Mouse (Mus musculus) CH12.LX (cell line): ENCODE measurements around the gene Nfatc2ip. TPM values are rescaled to one million over a fixed set of nuclear protein-coding genes. Genes with fewer than 3 reads are reported as not detected.
A peak's percentile ranks its signal among the peaks of the same experiment; 100 is the strongest.

Source experiments
- DNase-seq: peaks from one replicate; pipeline ENCODE4 v3.0.0-alpha.2; 2013; ENCODE audit errors: extremely low read depth
- H3K27ac ChIP-seq: 2 replicates; pipeline ENCODE4 v1.5.1; 2012; ENCODE audit warnings: low read depth, mild to moderate bottlenecking, control low read depth, moderate library complexity; ENCODE audit not compliant: insufficient read depth
- H3K27me3 ChIP-seq: replicated peaks from 2 replicates; pipeline ENCODE3; 2012; ENCODE audit warnings: inconsistent platforms
- H3K36me3 ChIP-seq, 2 experiments: replicated peaks in 1 of 2; 2 replicates each; pipeline versions ENCODE3 to v1.6.1; 2012; ENCODE audit warnings: inconsistent platforms in 1 of 2, low read length in 1 of 2, mild to moderate bottlenecking in 1 of 2, mixed read lengths in 1 of 2, moderate library complexity in 1 of 2; ENCODE audit not compliant: control insufficient read depth in 1 of 2, insufficient read depth in 1 of 2
- H3K4me1 ChIP-seq, 2 experiments: 2 replicates each; pipeline ENCODE4 v1.6.1; 2012; ENCODE audit warnings: inconsistent platforms in 1 of 2, moderate library complexity in 1 of 2; ENCODE audit not compliant: insufficient read depth in 2 of 2, control insufficient read depth in 1 of 2
- H3K4me2 ChIP-seq: 2 replicates; pipeline ENCODE4 v1.6.1; 2012; ENCODE audit warnings: low read depth, mild to moderate bottlenecking, control low read depth; ENCODE audit not compliant: poor library complexity, insufficient read depth, severe bottlenecking
- H3K4me3 ChIP-seq, 3 experiments: fragments of 150-350 bp in 1 of 3; sonication (generic) in 1 of 3; replicated peaks in 1 of 3; 2 replicates each; pipeline versions ENCODE3 to v1.5.1; 2011 to 2012; ENCODE audit warnings: low read depth in 2 of 3, low read length in 2 of 3, mild to moderate bottlenecking in 2 of 3, moderate library complexity in 2 of 3, control low read depth in 1 of 3, improper control_type of control experiment in 1 of 3, inconsistent platforms in 1 of 3, mixed read lengths in 1 of 3; ENCODE audit not compliant: poor library complexity in 1 of 3
- H3K79me2 ChIP-seq: replicated peaks from 2 replicates; pipeline ENCODE4 v1.6.1; 2012; ENCODE audit warnings: mild to moderate bottlenecking, moderate library complexity; ENCODE audit not compliant: control insufficient read depth, poor library complexity, insufficient read depth, severe bottlenecking; ENCODE audit errors: extremely low read depth
- H3K9ac ChIP-seq: 2 replicates; pipeline ENCODE4 v1.6.1; 2012; ENCODE audit warnings: low read depth, mild to moderate bottlenecking, control low read depth, moderate library complexity; ENCODE audit not compliant: insufficient read depth
- H3K9me3 ChIP-seq: replicated peaks from 2 replicates; pipeline ENCODE3; 2012; ENCODE audit warnings: low read length, inconsistent platforms, mixed read lengths
- BHLHE40 ChIP-seq: IDR thresholded peaks from 2 replicates; pipeline ENCODE4 v1.6.1; 2011; ENCODE audit warnings: mild to moderate bottlenecking, low read depth, low read length, improper control_type of control experiment
- CHD1 ChIP-seq: IDR thresholded peaks from 2 replicates; pipeline ENCODE4 v1.6.1; 2012; ENCODE audit warnings: low read depth, low read length, improper control_type of control experiment, inconsistent platforms
- CHD2 ChIP-seq: IDR thresholded peaks from 2 replicates; pipeline ENCODE4 v1.6.1; 2011; ENCODE audit warnings: low read length, improper control_type of control experiment
- CTCF ChIP-seq, 2 experiments: IDR thresholded peaks in 1 of 2; conservative IDR thresholded peaks in 1 of 2; 2 replicates each; pipeline ENCODE4 v1.5.1; 2011 to 2012; ENCODE audit warnings: low read depth in 2 of 2, low read length in 2 of 2, improper control_type of control experiment in 1 of 2, inconsistent platforms in 1 of 2, mild to moderate bottlenecking in 1 of 2, moderate library complexity in 1 of 2
- E2F4 ChIP-seq: IDR thresholded peaks from 2 replicates; pipeline ENCODE4 v1.6.1; 2011; ENCODE audit warnings: low read depth, low read length, improper control_type of control experiment; ENCODE audit not compliant: insufficient replicate concordance
- ELF1 ChIP-seq: IDR thresholded peaks from 2 replicates; pipeline ENCODE4 v1.6.1; 2014; ENCODE audit warnings: low read depth, mild to moderate bottlenecking, inconsistent platforms, low read length, improper control_type of control experiment
- EP300 ChIP-seq: IDR thresholded peaks from 2 replicates; pipeline ENCODE4 v1.6.1; 2011; ENCODE audit warnings: low read length, improper control_type of control experiment
- ETS1 ChIP-seq: conservative IDR thresholded peaks from 2 replicates; pipeline ENCODE4 v1.6.1; 2012; ENCODE audit warnings: low read depth, mild to moderate bottlenecking, inconsistent platforms, low read length, improper control_type of control experiment, moderate library complexity
- GABPA ChIP-seq: IDR thresholded peaks from 2 replicates; pipeline ENCODE4 v1.6.1; 2012; ENCODE audit warnings: low read depth, low read length, improper control_type of control experiment, inconsistent platforms; ENCODE audit not compliant: insufficient replicate concordance
- HCFC1 ChIP-seq: IDR thresholded peaks from 2 replicates; pipeline ENCODE4 v1.6.1; 2012; ENCODE audit warnings: low read depth, mild to moderate bottlenecking, inconsistent platforms, low read length, improper control_type of control experiment
- IRF4 ChIP-seq: IDR thresholded peaks from 2 replicates; pipeline ENCODE4 v1.6.1; 2014; ENCODE audit warnings: low read depth, mild to moderate bottlenecking, inconsistent platforms, low read length, improper control_type of control experiment
- JUN ChIP-seq: IDR thresholded peaks from 2 replicates; pipeline ENCODE4 v1.6.1; 2011; ENCODE audit warnings: low read depth, mild to moderate bottlenecking, low read length, improper control_type of control experiment, moderate library complexity; ENCODE audit not compliant: insufficient read depth
- JUND ChIP-seq: conservative IDR thresholded peaks from 2 replicates; pipeline ENCODE4 v1.6.1; 2011; ENCODE audit warnings: low read depth, low read length, improper control_type of control experiment
- KAT2A ChIP-seq: IDR thresholded peaks from 2 replicates; pipeline ENCODE4 v1.6.1; 2012; ENCODE audit warnings: low read length, improper control_type of control experiment, inconsistent platforms; ENCODE audit not compliant: insufficient replicate concordance
- MAFK ChIP-seq: IDR thresholded peaks from 2 replicates; pipeline ENCODE4 v1.6.1; 2011; ENCODE audit warnings: low read length, improper control_type of control experiment; ENCODE audit not compliant: insufficient replicate concordance
- MAX ChIP-seq: IDR thresholded peaks from 2 replicates; pipeline ENCODE4 v1.6.1; 2011; ENCODE audit warnings: low read length, improper control_type of control experiment
- MAZ ChIP-seq: IDR thresholded peaks from 2 replicates; pipeline ENCODE4 v1.6.1; 2012; ENCODE audit warnings: low read depth, mild to moderate bottlenecking, inconsistent platforms, low read length, improper control_type of control experiment, moderate library complexity
- MEF2A ChIP-seq: IDR thresholded peaks from 2 replicates; pipeline ENCODE4 v1.6.1; 2014; ENCODE audit warnings: low read depth, mild to moderate bottlenecking, inconsistent platforms, low read length, improper control_type of control experiment, borderline replicate concordance
- MXI1 ChIP-seq: IDR thresholded peaks from 2 replicates; pipeline ENCODE4 v1.6.1; 2011; ENCODE audit warnings: mild to moderate bottlenecking, low read depth, low read length, improper control_type of control experiment
- MYC ChIP-seq: IDR thresholded peaks from 2 replicates; pipeline ENCODE4 v1.6.1; 2011; ENCODE audit warnings: low read depth, mild to moderate bottlenecking, improper control_type of control experiment, low read length
- NELFE ChIP-seq: IDR thresholded peaks from 2 replicates; pipeline ENCODE4 v1.6.1; 2011; ENCODE audit warnings: low read depth, low read length, improper control_type of control experiment
- NRF1 ChIP-seq: IDR thresholded peaks from 2 replicates; pipeline ENCODE4 v1.6.1; 2014; ENCODE audit warnings: low read depth, mild to moderate bottlenecking, inconsistent platforms, low read length, improper control_type of control experiment, moderate library complexity
- PAX5 ChIP-seq: IDR thresholded peaks from 2 replicates; pipeline ENCODE4 v1.6.1; 2012; ENCODE audit warnings: low read length, inconsistent platforms, mixed read lengths
- POLR2A ChIP-seq: IDR thresholded peaks from 2 replicates; pipeline ENCODE4 v1.6.1; 2011; ENCODE audit warnings: low read depth, mild to moderate bottlenecking, improper control_type of control experiment, low read length
- POLR2AphosphoS2 ChIP-seq: IDR thresholded peaks from 2 replicates; pipeline ENCODE4 v1.6.1; 2011; ENCODE audit warnings: low read depth, low read length, improper control_type of control experiment
- RAD21 ChIP-seq: IDR thresholded peaks from 2 replicates; pipeline ENCODE4 v1.6.1; 2011; ENCODE audit warnings: low read depth, mild to moderate bottlenecking, low read length, improper control_type of control experiment, moderate library complexity
- RCOR1 ChIP-seq: conservative IDR thresholded peaks from 2 replicates; pipeline ENCODE4 v1.6.1; 2012; ENCODE audit warnings: low read depth, mild to moderate bottlenecking, inconsistent platforms, low read length, improper control_type of control experiment
- SIN3A ChIP-seq: IDR thresholded peaks from 2 replicates; pipeline ENCODE4 v1.6.1; 2012; ENCODE audit warnings: low read length, improper control_type of control experiment, inconsistent platforms
- SMC3 ChIP-seq: IDR thresholded peaks from 2 replicates; pipeline ENCODE4 v1.6.1; 2011; ENCODE audit warnings: low read depth, low read length, improper control_type of control experiment
- TBP ChIP-seq: conservative IDR thresholded peaks from 2 replicates; pipeline ENCODE4 v1.6.1; 2011; ENCODE audit warnings: low read depth, low read length, improper control_type of control experiment
- TCF12 ChIP-seq: IDR thresholded peaks from 2 replicates; pipeline ENCODE4 v1.6.1; 2014; ENCODE audit warnings: low read depth, mild to moderate bottlenecking, inconsistent platforms, low read length, improper control_type of control experiment
- UBTF ChIP-seq: IDR thresholded peaks from 2 replicates; pipeline ENCODE4 v1.6.1; 2012; ENCODE audit warnings: low read depth, mild to moderate bottlenecking, inconsistent platforms, low read length, improper control_type of control experiment, moderate library complexity
- USF1 ChIP-seq: IDR thresholded peaks from 2 replicates; pipeline ENCODE4 v1.6.1; 2014; ENCODE audit warnings: low read depth, mild to moderate bottlenecking, inconsistent platforms, low read length, improper control_type of control experiment
- USF2 ChIP-seq: conservative IDR thresholded peaks from 2 replicates; pipeline ENCODE4 v1.6.1; 2011; ENCODE audit warnings: low read depth, low read length, improper control_type of control experiment
- ZC3H11A ChIP-seq: IDR thresholded peaks from 2 replicates; pipeline ENCODE4 v1.6.1; 2012; ENCODE audit warnings: low read depth, mild to moderate bottlenecking, inconsistent platforms, low read length, improper control_type of control experiment
- ZKSCAN1 ChIP-seq: IDR thresholded peaks from 2 replicates; pipeline ENCODE4 v1.6.1; 2012; ENCODE audit warnings: low read depth, inconsistent platforms, low read length, improper control_type of control experiment, borderline replicate concordance
- ZMIZ1 ChIP-seq: IDR thresholded peaks from 2 replicates; pipeline ENCODE4 v1.6.1; 2012; ENCODE audit warnings: low read depth, mild to moderate bottlenecking, inconsistent platforms, low read length, improper control_type of control experiment
- ZNF384 ChIP-seq: IDR thresholded peaks from 2 replicates; pipeline ENCODE4 v1.6.1; 2012; ENCODE audit warnings: low read depth, low read length, improper control_type of control experiment, inconsistent platforms
- dilution Hi-C: fragments of 300-500 bp; cut with MboI; formaldehyde crosslinking; loops from 2 replicates; pipeline ENCODE4 v1.14.3; 2020; ENCODE audit warnings: low sequenced_read_pairs; ENCODE audit not compliant: extremely low pct_unique_long_range_greater_than_20kb, extremely low pct_ligation_motif_present
- in situ Hi-C: fragments of 300-500 bp; cut with MboI; formaldehyde crosslinking; loops from 3 replicates; pipeline ENCODE4 v1.14.3; 2019; ENCODE audit warnings: low sequenced_read_pairs, low pct_ligation_motif_present, low pct_unique_long_range_greater_than_20kb, mixed read lengths
- polyA plus RNA-seq: library from polyadenylated mRNA; unstranded; fragments of >175 nt; gene quantifications from 2 replicates; pipeline ENCODE4 v1.2.1, GENCODE M21; 2012; ENCODE audit warnings: low read depth; ENCODE audit not compliant: insufficient read length
- total RNA-seq, 2 experiments: library from RNA; depleted of rRNA; stranded (reverse); fragments of 300-350 nt in 1 of 2; fragments of >200 nt in 1 of 2; gene quantifications; 2 replicates each; pipeline ENCODE4 v1.2.3; 2012 to 2014

The Nfatc2ip gene
- total and polyA plus RNA-seq, 3 experiments: 7.8 to 15.0 (median 13.9) TPM

GRCm38 (mm10) chr7:126340896-126341295, 55.6 kb downstream of the Nfatc2ip start:
- no peaks in the 10 kb centered on the region for H3K9me3 ChIP-seq
- no peak overlapping the region for H3K4me3 ChIP-seq
- H3K79me2 ChIP-seq: no peaks in the 10 kb centered on the region; the same call in 1 of the 2 replicates
- peaks cover 11 to 22% of the 10 kb centered on the region in 2 experiments for H3K4me1 ChIP-seq
- TF ChIP-seq ETS1 (0 out of 2 replicates have a peak, but pooled peaks have one; percentile 22), TBP (0 out of 2 replicates have a peak, but pooled peaks have one; percentile 55), KAT2A (no peak), RAD21 (no peak), JUN (no peak), CHD1 (no peak), HCFC1 (no peak), MYC (no peak), RCOR1 (no peak), MAZ (0 out of 2 replicates have a peak, but pooled peaks have one; percentile 39), MXI1 (no peak), MAX (no peak), IRF4 (0 out of 2 replicates have a peak, but pooled peaks have one; percentile 44), MEF2A (no peak), NRF1 (no peak), NELFE (no peak), CTCF (conservative IDR thresholded peaks at IDR 0.05 in 1 of 2, IDR thresholded peaks at IDR 0.05 in 1 of 2; ENCODE audit: low read depth in 2 of 2, low read length in 2 of 2) (no peak), GABPA (no peak), SIN3A (peak; percentile 51; the same call in 1 of the 2 replicates), MAFK (no peak), ZNF384 (no peak), POLR2A (no peak), TCF12 (peak; percentile 70), ELF1 (no peak), E2F4 (no peak), PAX5 (no peak), ZMIZ1 (no peak), UBTF (0 out of 2 replicates have a peak, but pooled peaks have one; percentile 33), BHLHE40 (peak; percentile 11; the same call in 1 of the 2 replicates), JUND (no peak), EP300 (peak; percentile 30; the same call in 1 of the 2 replicates), USF1 (no peak), SMC3 (no peak), ZKSCAN1 (no peak), CHD2 (no peak), ZC3H11A (no peak), USF2 (no peak), POLR2AphosphoS2 (no peak)
- TF ChIP-seq, all 38 proteins: peak for 9
- Histone ChIP-seq H3K36me3 (no peaks in the 10 kb centered on the region), H3K9ac (no peak overlapping the region), H3K27ac (no peak overlapping the region), H3K4me2 (peak overlapping the region; percentile 54), H3K27me3 (peaks cover 2% of the 10 kb centered on the region)
- DNase-seq: peak; percentile 52
- dilution Hi-C loops (no loop called here), in situ Hi-C loops (no loop called here)
